Mouse (Mus musculus) heart, adult 2 months (tissue): ENCODE measurements around the gene D3Ertd254e.

Experiments
- EP300 ChIP-seq: fragments of 200-500 bp; IDR thresholded peaks from 2 replicates; pipeline ENCODE4 v1.6.1; 2011; ENCODE audit warnings: low read depth, low read length, control low read depth; ENCODE audit not compliant: insufficient read depth
- POLR2A ChIP-seq: fragments of 200-500 bp; IDR thresholded peaks from 2 replicates; pipeline ENCODE4 v1.6.1; 2011; ENCODE audit warnings: mild to moderate bottlenecking, low read depth, low read length, control low read depth; ENCODE audit not compliant: insufficient read depth

DNA sequence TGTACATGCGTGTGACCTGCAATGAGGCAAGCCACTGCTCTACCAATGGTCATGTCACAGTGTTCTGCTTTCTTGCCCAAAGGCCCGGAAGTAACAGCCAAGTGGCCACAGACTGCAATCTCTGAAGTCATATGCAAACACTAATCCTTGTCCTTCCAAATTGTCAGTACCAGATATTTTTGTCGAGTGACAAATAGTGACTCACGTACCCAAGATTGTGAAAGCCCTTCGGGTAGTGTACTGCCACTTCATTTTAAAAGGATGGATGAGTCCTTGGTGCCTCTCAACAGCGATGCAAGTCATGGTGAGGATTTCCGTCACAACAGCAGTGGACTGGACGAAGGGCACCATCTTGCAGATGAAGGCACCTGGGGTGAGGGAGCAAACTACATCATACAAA is 38.4 kb downstream of the D3Ertd254e start:
- no peak for TF ChIP-seq EP300
- no peak for TF ChIP-seq POLR2A
